In genomic region chr9:57070800-57071545, GRCm38 (mm10) we compare ENCODE assay signal across 8 mouse cellular contexts. TPM values are rescaled to one million over a fixed set of nuclear protein-coding genes. Genes with fewer than 3 reads are reported as not detected.
DNase-seq lines count a peak whose midpoint lies in the region; ATAC-seq and TF ChIP-seq lines count a peak whose summit lies in the region.

No protein-coding gene starts in this region.

- TF ChIP-seq CTCF in olfactory bulb, adult 2 months (IDR thresholded peaks at IDR 0.05; ENCODE audit: insufficient read depth, low read depth, low read length): no peak

- peak overlapping the region; percentile 99 for H3K4me3 ChIP-seq in lung, embryonic 16.5 days (ENCODE audit: low read length)
- peak overlapping the region; percentile 94 for H3K4me3 ChIP-seq in embryonic facial prominence, embryonic 13.5 days
- peak overlapping the region; percentile 94 for H3K4me3 ChIP-seq in limb, embryonic 10.5 days
- peak overlapping the region; percentile 80 for H3K4me3 ChIP-seq in olfactory bulb, adult 2 months (ENCODE audit: insufficient read depth, low read depth, low read length)

- intact Hi-C loops in left cerebral cortex, postnatal 36 days (cut with DNase I): loop anchor here (5.0 kb wide), 1 partner anchor 119 kb away; the partner anchor contains the start of gene Snupn
- intact Hi-C loops in left cerebral cortex, postnatal 14 days (cut with DNase I): loop anchor here (5.0 kb wide), 2 partner anchors 119 to 134 kb away; partner anchors contain the start of genes Imp3 and Snupn

- no peak for ATAC-seq in lung, embryonic 16.5 days (ENCODE audit: low read depth)
- ATAC-seq in embryonic facial prominence, embryonic 13.5 days (ENCODE audit: insufficient number of reproducible peaks, insufficient read depth, low FRiP score, low TSS enrichment, low read depth): no peak

- H3K9me3 ChIP-seq in lung, embryonic 16.5 days (ENCODE audit: control insufficient read depth, low read length): no peaks in the 10 kb centered on the region
- H3K9me3 ChIP-seq in embryonic facial prominence, embryonic 13.5 days: no peaks in the 10 kb centered on the region
- H3K9me3 ChIP-seq in limb, embryonic 10.5 days (replicated peaks): no peaks in the 10 kb centered on the region

- H3K27me3 ChIP-seq in lung, embryonic 16.5 days (ENCODE audit: control insufficient read depth, insufficient read depth, low read depth, low read length): no peaks in the 10 kb centered on the region
- H3K27me3 ChIP-seq in embryonic facial prominence, embryonic 13.5 days: no peaks in the 10 kb centered on the region
- no peaks in the 10 kb centered on the region for H3K27me3 ChIP-seq in limb, embryonic 10.5 days (ENCODE audit: low read depth, poor library complexity, severe bottlenecking)

- H3K9ac ChIP-seq in lung, embryonic 16.5 days (ENCODE audit: low read length): peak overlapping the region; percentile 81
- H3K9ac ChIP-seq in embryonic facial prominence, embryonic 13.5 days: peak overlapping the region; percentile 86

- H3K4me1 ChIP-seq in lung, embryonic 16.5 days (replicated peaks; ENCODE audit: control insufficient read depth, insufficient read depth, low read length): peaks cover 8% of the 10 kb centered on the region
- H3K4me1 ChIP-seq in embryonic facial prominence, embryonic 13.5 days: peaks cover 24% of the 10 kb centered on the region
- peaks cover 27% of the 10 kb centered on the region for H3K4me1 ChIP-seq in limb, embryonic 10.5 days
- peaks cover 8% of the 10 kb centered on the region for H3K4me1 ChIP-seq in olfactory bulb, adult 2 months (ENCODE audit: control insufficient read depth, insufficient read depth, low read length)

- H3K4me2 ChIP-seq in lung, embryonic 16.5 days (ENCODE audit: low read depth, low read length): peak overlapping the region; percentile 87
- peak overlapping the region; percentile 86 for H3K4me2 ChIP-seq in embryonic facial prominence, embryonic 13.5 days

- 7% methylated on average over 5 of the region's 5 CpGs for WGBS in lung, embryonic 16.5 days
- 12% methylated on average over 5 of the region's 5 CpGs for WGBS in embryonic facial prominence, embryonic 13.5 days
- WGBS in limb, embryonic 10.5 days: 28% methylated on average over 5 of the region's 5 CpGs
- WGBS in olfactory bulb, adult 2 months: 11% methylated on average over 5 of the region's 5 CpGs

- DNase-seq in lung, postnatal 10 days: no peak
- no peak for DNase-seq in limb, embryonic 10.5 days (ENCODE audit: low spot score)
- no peak for DNase-seq in layer of hippocampus, postnatal 36 days
- no peak for DNase-seq in left cerebral cortex, postnatal 36 days (ENCODE audit: low spot score in 2 of 2)
- DNase-seq in left cerebral cortex, postnatal 14 days (ENCODE audit: low spot score in 2 of 2): no peak

- H3K36me3 ChIP-seq in lung, embryonic 16.5 days (ENCODE audit: control insufficient read depth, insufficient read depth, low read length): no peaks in the 10 kb centered on the region
- peaks cover 5% of the 10 kb centered on the region; the same call in 1 of the 2 replicates for H3K36me3 ChIP-seq in embryonic facial prominence, embryonic 13.5 days
- H3K36me3 ChIP-seq in limb, embryonic 10.5 days: 0 out of 2 replicates have a peak, but pooled peaks cover 6% of the 10 kb centered on the region

- peak overlapping the region; percentile 52; the same call in 1 of the 2 replicates for H3K27ac ChIP-seq in lung, embryonic 16.5 days (ENCODE audit: low read length)
- peak overlapping the region; percentile 19; the same call in 1 of the 2 replicates for H3K27ac ChIP-seq in embryonic facial prominence, embryonic 13.5 days
- peak overlapping the region; percentile 91 for H3K27ac ChIP-seq in limb, embryonic 10.5 days
- no peak overlapping the region for H3K27ac ChIP-seq in olfactory bulb, adult 2 months (ENCODE audit: insufficient read depth, low read depth, low read length)

- no peak for TF ChIP-seq POLR2A in olfactory bulb, adult 2 months (IDR thresholded peaks at IDR 0.05; ENCODE audit: insufficient read depth, low read depth, low read length)

RNA-seq across cellular contexts. Expression of gene Sin3a, which starts 0.9 kb away (rescaled TPM):
- 31.3 and 33.6 TPM in 2 replicates for polyA plus RNA-seq in lung, embryonic 16.5 days (2015; fragmentation: Nextera tagmentation; extraction: Ambion mirVana)
- polyA plus RNA-seq in embryonic facial prominence, embryonic 13.5 days (2015; fragmentation: Nextera tagmentation; extraction: Ambion mirVana): 35.2 and 45.1 TPM in 2 replicates
- polyA plus RNA-seq in limb, embryonic 10.5 days (2016; fragmentation: Nextera tagmentation; extraction: Ambion mirVana): 60.5 and 62.5 TPM in 2 replicates
- polyA plus RNA-seq in olfactory bulb, adult 2 months (2012; ENCODE audit: insufficient read depth, insufficient read length, low replicate concordance, missing spikeins): not detected in 2 replicates
- total RNA-seq in layer of hippocampus, postnatal 36 days (2021): 10 to 100 TPM; 35.5 to 37.1 TPM
- 10 to 100 TPM; 35.9 to 39.0 TPM for total RNA-seq in left cerebral cortex, postnatal 36 days (2021)
- 10 to 100 TPM; 27.1 to 28.5 TPM for total RNA-seq in left cerebral cortex, postnatal 14 days (2021)

RNA-seq across cellular contexts. Expression of gene Man2c1, which starts 59.5 kb away (rescaled TPM):
- polyA plus RNA-seq in lung, embryonic 16.5 days (2015; fragmentation: Nextera tagmentation; extraction: Ambion mirVana): 65.0 and 74.5 TPM in 2 replicates
- polyA plus RNA-seq in embryonic facial prominence, embryonic 13.5 days (2015; fragmentation: Nextera tagmentation; extraction: Ambion mirVana): 66.9 and 77.5 TPM in 2 replicates
- 62.2 and 72.1 TPM in 2 replicates for polyA plus RNA-seq in limb, embryonic 10.5 days (2016; fragmentation: Nextera tagmentation; extraction: Ambion mirVana)
- not detected in 2 replicates for polyA plus RNA-seq in olfactory bulb, adult 2 months (2012; ENCODE audit: insufficient read depth, insufficient read length, low replicate concordance, missing spikeins)
- total RNA-seq in layer of hippocampus, postnatal 36 days (2021): 100 to 1,000 TPM; 145 to 168 TPM
- total RNA-seq in left cerebral cortex, postnatal 36 days (2021): 100 to 1,000 TPM; 107 to 172 TPM
- total RNA-seq in left cerebral cortex, postnatal 14 days (2021): 100 to 1,000 TPM; 112 to 126 TPM

Comparison
In these comparisons a context has a peak if more than half of its experiments do, and no peak if none do; other contexts are left out.
1. RNA of gene Man2c1, which starts 59.5 kb away (polyA plus RNA-seq): 66.9 to 77.5 TPM in embryonic facial prominence, embryonic 13.5 days, 62.2 to 72.1 TPM in limb, embryonic 10.5 days and 65.0 to 74.5 TPM in lung, embryonic 16.5 days; not detected in olfactory bulb, adult 2 months; every median in the first group is over 10 times any median in the second.
2. Peak in every context shown above with its lines, with median percentiles within 50 percentile points of each other: H3K4me3 ChIP-seq.